Mouse (Mus musculus) lung, adult 2 months (tissue): ENCODE measurements around the gene Myo15.

Experiments
- CTCF ChIP-seq: fragments of 200-500 bp; IDR thresholded peaks from 2 replicates; pipeline ENCODE4 v1.5.1; 2011; ENCODE audit warnings: mild to moderate bottlenecking, low read length, control low read depth; ENCODE audit not compliant: insufficient read depth
- POLR2A ChIP-seq: fragments of 200-500 bp; IDR thresholded peaks from 2 replicates; pipeline ENCODE4 v1.6.1; 2011; ENCODE audit warnings: low read depth, mild to moderate bottlenecking, control low read depth, low read length, borderline replicate concordance; ENCODE audit errors: extremely low read depth

GRCm38 (mm10) chr11:60486267-60486666, 17.1 kb downstream of the Myo15 start:
- TF ChIP-seq CTCF (no peak), POLR2A (no peak)
